Mouse (Mus musculus) thymus, adult 2 months (tissue): ENCODE data around the gene Prkg1. TPM values are rescaled to one million over a fixed set of nuclear protein-coding genes. Genes with fewer than 3 reads are reported as not detected.

Source experiments
- DNase-seq: peaks from one replicate; pipeline ENCODE4 v3.0.0; 2021
- H3K27ac ChIP-seq: fragments of 200-500 bp; 2 replicates; pipeline ENCODE4 v1.5.1; 2012; ENCODE audit warnings: low read length, control low read depth; ENCODE audit not compliant: control insufficient read depth, insufficient read depth
- H3K27me3 ChIP-seq: fragments of 200-500 bp; 2 replicates; pipeline ENCODE4 v1.6.1; 2012; ENCODE audit warnings: mild to moderate bottlenecking, low read length, moderate library complexity, mixed read lengths; ENCODE audit not compliant: control insufficient read depth, insufficient read depth
- H3K36me3 ChIP-seq: fragments of 200-500 bp; 2 replicates; pipeline ENCODE4 v1.6.1; 2012; ENCODE audit warnings: mild to moderate bottlenecking, low read length, moderate library complexity; ENCODE audit not compliant: control insufficient read depth, insufficient read depth
- H3K4me1 ChIP-seq: fragments of 200-500 bp; replicated peaks from 2 replicates; pipeline ENCODE4 v1.6.1; 2012; ENCODE audit warnings: low read length; ENCODE audit not compliant: control insufficient read depth, insufficient read depth
- H3K4me3 ChIP-seq: fragments of 200-500 bp; 2 replicates; pipeline ENCODE4 v1.5.1; 2012; ENCODE audit warnings: mild to moderate bottlenecking, low read length, control low read depth, moderate library complexity; ENCODE audit not compliant: control insufficient read depth, insufficient read depth
- CTCF ChIP-seq: fragments of 200-500 bp; IDR thresholded peaks from 2 replicates; pipeline ENCODE4 v1.5.1; 2012; ENCODE audit warnings: mild to moderate bottlenecking, control low read depth, low read length, moderate library complexity, borderline replicate concordance; ENCODE audit not compliant: control insufficient read depth, poor library complexity, insufficient read depth; ENCODE audit errors: extremely low read depth
- POLR2A ChIP-seq: fragments of 200-500 bp; IDR thresholded peaks from 2 replicates; pipeline ENCODE4 v1.6.1; 2012; ENCODE audit warnings: mild to moderate bottlenecking, low read length, control low read depth, moderate library complexity; ENCODE audit not compliant: control insufficient read depth, poor library complexity, insufficient read depth; ENCODE audit errors: extremely low read depth
- WGBS: fragments of 180-500 bp; shearing (Covaris S2); methylation state at CpG from one replicate; pipeline ENCODE4 v1.1.7; 2018; 5-methylcytosine and 5-hydroxymethylcytosine counted together
- polyA plus RNA-seq: library from polyadenylated mRNA; depleted of rRNA; stranded (reverse); fragments of >200 nt; gene quantifications from 2 replicates; pipeline ENCODE4 v1.2.3, GENCODE M21; 2012; rRNA removed

Gene Prkg1
- polyA plus RNA-seq: 0.24 and 0.26 TPM in 2 replicates

- TF ChIP-seq POLR2A: no peak
- TF ChIP-seq CTCF: no peak
- WGBS: 5% methylated on average over 23 of the region's 23 CpGs
- DNase-seq: peak; percentile 3
- Histone ChIP-seq H3K27me3 (peaks cover 8% of the 10 kb centered on the region), H3K36me3 (no peaks in the 10 kb centered on the region), H3K4me3 (peak within 1 kb of the TSS; percentile 35), H3K27ac (no peak within 1 kb of the TSS), H3K4me1 (peaks cover 14% of the 10 kb centered on the region)
Measured at GRCm38 (mm10) chr19:31764801-31765340, at the start of gene Prkg1. Gene Prkg1, minus strand, starts transcription at chr19:31765033.

GRCm38 (mm10) chr19:31813087-31813486 is 48.3 kb upstream of the Prkg1 start:
- Histone ChIP-seq H3K4me3 (no peak overlapping the region), H3K27me3 (no peaks in the 10 kb centered on the region), H3K4me1 (no peaks in the 10 kb centered on the region), H3K36me3 (no peaks in the 10 kb centered on the region), H3K27ac (no peak overlapping the region)
- TF ChIP-seq CTCF (no peak), POLR2A (no peak)
- DNase-seq: no peak
- WGBS: 30% methylated on average over 4 of the region's 4 CpGs

- 53% methylated on average over 5 of the region's 5 CpGs for WGBS
- no peaks in the 10 kb centered on the region for H3K36me3 ChIP-seq
- no peak overlapping the region for H3K4me3 ChIP-seq
- no peak overlapping the region for H3K27ac ChIP-seq
- no peak for DNase-seq
- H3K27me3 ChIP-seq: no peaks in the 10 kb centered on the region
- TF ChIP-seq CTCF (no peak), POLR2A (no peak)
- no peaks in the 10 kb centered on the region for H3K4me1 ChIP-seq
Measured at GRCm38 (mm10) chr19:31811371-31811770, 46.5 kb upstream of the Prkg1 start.

DNA sequence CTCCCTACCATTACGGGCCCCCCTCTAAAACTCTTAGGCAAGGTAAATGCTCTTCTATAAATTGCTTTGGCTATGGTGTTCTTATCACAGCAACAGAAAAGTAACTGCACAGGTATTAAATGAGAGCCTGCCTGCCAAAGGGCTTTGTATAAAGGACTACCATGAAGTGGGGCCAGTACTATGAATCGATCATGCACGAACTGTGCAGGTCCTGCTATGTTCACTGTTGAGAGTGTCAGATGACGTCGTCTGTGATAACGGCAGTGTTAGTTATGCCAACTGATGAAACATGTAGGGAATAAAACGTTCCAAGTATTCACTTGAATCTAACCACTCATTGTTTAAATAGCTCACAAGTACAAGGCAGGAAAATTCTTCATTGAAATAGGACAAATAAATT is 40.6 kb upstream of the Prkg1 start:
- TF ChIP-seq POLR2A: no peak
- TF ChIP-seq CTCF: no peak
- Histone ChIP-seq H3K27me3 (no peaks in the 10 kb centered on the region), H3K36me3 (no peaks in the 10 kb centered on the region), H3K4me3 (no peak overlapping the region), H3K4me1 (no peaks in the 10 kb centered on the region), H3K27ac (no peak overlapping the region)
- WGBS: 91% methylated on average over 7 of the region's 7 CpGs
- DNase-seq: no peak

GRCm38 (mm10) chr19:31795485-31796046 is 30.7 kb upstream of the Prkg1 start:
- no peak for TF ChIP-seq CTCF
- no peak for TF ChIP-seq POLR2A
- Histone ChIP-seq H3K4me3 (no peak overlapping the region), H3K36me3 (no peaks in the 10 kb centered on the region), H3K4me1 (no peaks in the 10 kb centered on the region), H3K27me3 (no peaks in the 10 kb centered on the region), H3K27ac (no peak overlapping the region)
- DNase-seq: no peak
- 87% methylated on average over 9 of the region's 9 CpGs for WGBS

- no peak for DNase-seq
- H3K4me1 ChIP-seq: no peaks in the 10 kb centered on the region
- H3K27ac ChIP-seq: no peak overlapping the region
- H3K4me3 ChIP-seq: no peak overlapping the region
- 57% methylated on average over 3 of the region's 3 CpGs for WGBS
- no peaks in the 10 kb centered on the region for H3K27me3 ChIP-seq
- H3K36me3 ChIP-seq: no peaks in the 10 kb centered on the region
- TF ChIP-seq POLR2A (no peak), CTCF (no peak)
Measured at GRCm38 (mm10) chr19:31791724-31792123, 26.9 kb upstream of the Prkg1 start.
